Mouse (Mus musculus): Measurements from ENCODE around the gene Wbp2. TPM values are rescaled to one million over a fixed set of nuclear protein-coding genes. Genes with fewer than 3 reads are reported as not detected.

The Wbp2 gene
- polyA plus RNA-seq, 1 experiment from 2014 or later, result 95.4 TPM

GRCm38 (mm10) chr11:116087194-116088130 lies 667 bp upstream of the Wbp2 start:
- WGBS, result 2% methylated on average over 31 of the region's 31 CpGs
- Histone ChIP-seq H3K27ac (ENCODE audit: low read length) (peak overlapping the region; percentile 91), H3K4me1 (replicated peaks; ENCODE audit: control insufficient read depth, insufficient read depth, low read length) (peaks cover 12% of the 10 kb centered on the region), H3K4me2 (ENCODE audit: low read depth, low read length) (peak overlapping the region; percentile 70), H3K27me3 (ENCODE audit: control insufficient read depth, insufficient read depth, low read depth, low read length) (no peaks in the 10 kb centered on the region), H3K9ac (ENCODE audit: low read length) (peak overlapping the region; percentile 63), H3K9me3 (ENCODE audit: control insufficient read depth, low read length) (no peaks in the 10 kb centered on the region), H3K4me3 (ENCODE audit: low read length) (peak overlapping the region; percentile 59), H3K36me3 (ENCODE audit: control insufficient read depth, insufficient read depth, low read length) (peaks cover 10% of the 10 kb centered on the region)
- ATAC-seq (ENCODE audit: low read depth), result peak; percentile 83

- Histone ChIP-seq H3K4me3 (ENCODE audit: low read length) (no peak overlapping the region), H3K9ac (ENCODE audit: low read length) (no peak overlapping the region), H3K27me3 (ENCODE audit: control insufficient read depth, insufficient read depth, low read depth, low read length) (no peaks in the 10 kb centered on the region), H3K36me3 (ENCODE audit: control insufficient read depth, insufficient read depth, low read length) (peaks cover 32% of the 10 kb centered on the region), H3K27ac (ENCODE audit: low read length) (no peak overlapping the region), H3K9me3 (ENCODE audit: control insufficient read depth, low read length) (no peaks in the 10 kb centered on the region), H3K4me1 (replicated peaks; ENCODE audit: control insufficient read depth, insufficient read depth, low read length) (peaks cover 12% of the 10 kb centered on the region), H3K4me2 (ENCODE audit: low read depth, low read length) (no peak overlapping the region)
- WGBS, result 83% methylated on average over 6 of the region's 6 CpGs
- ATAC-seq (ENCODE audit: low read depth), result no peak
These were observed 2.6 kb downstream of the Wbp2 start for GRCm38 (mm10) chr11:116084166-116084565.

GRCm38 (mm10) chr11:116083096-116083672 lies 3.6 kb downstream of the Wbp2 start:
- ATAC-seq (ENCODE audit: low read depth), result no peak
- Histone ChIP-seq H3K4me3 (ENCODE audit: low read length) (no peak overlapping the region), H3K36me3 (ENCODE audit: control insufficient read depth, insufficient read depth, low read length) (peaks cover 36% of the 10 kb centered on the region), H3K27ac (ENCODE audit: low read length) (no peak overlapping the region), H3K9ac (ENCODE audit: low read length) (no peak overlapping the region), H3K4me2 (ENCODE audit: low read depth, low read length) (no peak overlapping the region), H3K9me3 (ENCODE audit: control insufficient read depth, low read length) (no peaks in the 10 kb centered on the region), H3K27me3 (ENCODE audit: control insufficient read depth, insufficient read depth, low read depth, low read length) (no peaks in the 10 kb centered on the region), H3K4me1 (replicated peaks; ENCODE audit: control insufficient read depth, insufficient read depth, low read length) (peaks cover 20% of the 10 kb centered on the region)
- 82% methylated on average over 14 of the region's 14 CpGs for WGBS

DNA sequence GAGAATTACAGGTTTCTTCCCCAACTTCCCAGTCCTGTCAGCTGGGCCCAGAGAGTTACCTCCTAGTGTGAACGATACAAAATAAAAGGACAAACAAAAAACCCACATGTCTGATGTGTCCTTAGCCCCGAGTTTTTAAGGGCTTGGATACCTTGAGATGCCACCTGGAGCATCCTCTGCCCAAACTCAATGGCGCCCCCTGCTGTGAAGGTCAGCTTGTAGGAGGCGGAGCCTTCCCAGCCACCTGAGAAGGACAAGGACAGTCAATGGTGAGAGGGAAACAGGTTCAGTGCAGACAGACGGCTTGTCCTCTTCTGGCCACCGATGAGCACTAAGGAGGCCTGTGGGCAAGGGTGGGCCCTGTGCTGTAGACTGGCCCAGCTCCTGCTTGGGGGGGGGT lies 5.7 kb downstream of the Wbp2 start:
- peaks cover 36% of the 10 kb centered on the region for H3K36me3 ChIP-seq (ENCODE audit: control insufficient read depth, insufficient read depth, low read length)
- ATAC-seq (ENCODE audit: low read depth), result no peak
- H3K9ac ChIP-seq (ENCODE audit: low read length), result no peak overlapping the region
- H3K27ac ChIP-seq (ENCODE audit: low read length), result no peak overlapping the region
- H3K9me3 ChIP-seq (ENCODE audit: control insufficient read depth, low read length), result no peaks in the 10 kb centered on the region
- H3K27me3 ChIP-seq (ENCODE audit: control insufficient read depth, insufficient read depth, low read depth, low read length), result no peaks in the 10 kb centered on the region
- peaks cover 24% of the 10 kb centered on the region for H3K4me1 ChIP-seq (replicated peaks; ENCODE audit: control insufficient read depth, insufficient read depth, low read length)
- no peak overlapping the region for H3K4me3 ChIP-seq (ENCODE audit: low read length)
- 69% methylated on average over 6 of the region's 6 CpGs for WGBS
- no peak overlapping the region for H3K4me2 ChIP-seq (ENCODE audit: low read depth, low read length)

DNA sequence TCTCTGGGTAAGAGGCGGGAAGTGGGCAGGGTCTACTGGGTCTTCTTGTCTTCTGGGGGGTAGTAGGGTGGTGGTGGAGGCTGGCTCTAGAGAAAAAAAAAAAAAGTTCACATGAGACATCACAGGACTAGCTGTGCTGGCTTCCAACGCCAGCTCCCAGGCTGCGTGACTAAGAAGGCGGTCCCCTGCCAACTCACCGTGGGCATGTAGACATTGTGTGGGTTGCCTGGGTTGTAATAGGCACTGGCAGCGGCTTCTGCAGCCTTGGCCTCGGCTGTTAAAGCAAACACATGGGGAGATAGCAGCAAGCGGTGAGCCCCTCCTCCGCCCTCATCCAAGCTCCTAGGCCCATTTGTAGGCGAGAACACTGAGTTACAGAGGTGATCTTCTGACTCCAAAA lies 7.3 kb downstream of the Wbp2 start:
- WGBS, result 73% methylated on average over 10 of the region's 10 CpGs
- H3K4me2 ChIP-seq (ENCODE audit: low read depth, low read length), result no peak overlapping the region
- peaks cover 36% of the 10 kb centered on the region for H3K36me3 ChIP-seq (ENCODE audit: control insufficient read depth, insufficient read depth, low read length)
- H3K4me3 ChIP-seq (ENCODE audit: low read length), result no peak overlapping the region
- H3K27me3 ChIP-seq (ENCODE audit: control insufficient read depth, insufficient read depth, low read depth, low read length), result no peaks in the 10 kb centered on the region
- no peak overlapping the region for H3K9ac ChIP-seq (ENCODE audit: low read length)
- no peak overlapping the region for H3K27ac ChIP-seq (ENCODE audit: low read length)
- no peaks in the 10 kb centered on the region for H3K9me3 ChIP-seq (ENCODE audit: control insufficient read depth, low read length)
- no peak for ATAC-seq (ENCODE audit: low read depth)
- H3K4me1 ChIP-seq (replicated peaks; ENCODE audit: control insufficient read depth, insufficient read depth, low read length), result peaks cover 19% of the 10 kb centered on the region

GRCm38 (mm10) chr11:116078676-116079320 lies 8.0 kb downstream of the Wbp2 start:
- Histone ChIP-seq H3K27ac (ENCODE audit: low read length) (peak overlapping the region; percentile 49), H3K4me3 (ENCODE audit: low read length) (no peak overlapping the region), H3K36me3 (ENCODE audit: control insufficient read depth, insufficient read depth, low read length) (peaks cover 36% of the 10 kb centered on the region), H3K4me2 (ENCODE audit: low read depth, low read length) (no peak overlapping the region), H3K27me3 (ENCODE audit: control insufficient read depth, insufficient read depth, low read depth, low read length) (no peaks in the 10 kb centered on the region), H3K9me3 (ENCODE audit: control insufficient read depth, low read length) (no peaks in the 10 kb centered on the region), H3K9ac (ENCODE audit: low read length) (peak overlapping the region; percentile 41; the same call in 1 of the 2 replicates), H3K4me1 (replicated peaks; ENCODE audit: control insufficient read depth, insufficient read depth, low read length) (peaks cover 19% of the 10 kb centered on the region)
- WGBS, result 47% methylated on average over 10 of the region's 10 CpGs
- no peak for ATAC-seq (ENCODE audit: low read depth)

GRCm38 (mm10) chr11:116078221-116078620 lies 8.6 kb downstream of the Wbp2 start:
- Histone ChIP-seq H3K9me3 (ENCODE audit: control insufficient read depth, low read length) (no peaks in the 10 kb centered on the region), H3K4me1 (replicated peaks; ENCODE audit: control insufficient read depth, insufficient read depth, low read length) (peaks cover 19% of the 10 kb centered on the region), H3K27ac (ENCODE audit: low read length) (peak overlapping the region; percentile 89), H3K9ac (ENCODE audit: low read length) (peak overlapping the region; percentile 53), H3K4me3 (ENCODE audit: low read length) (peak overlapping the region; percentile 32), H3K36me3 (ENCODE audit: control insufficient read depth, insufficient read depth, low read length) (peaks cover 30% of the 10 kb centered on the region), H3K4me2 (ENCODE audit: low read depth, low read length) (peak overlapping the region; percentile 55), H3K27me3 (ENCODE audit: control insufficient read depth, insufficient read depth, low read depth, low read length) (no peaks in the 10 kb centered on the region)
- peak; percentile 29 for ATAC-seq (ENCODE audit: low read depth)
- 10% methylated on average over 16 of the region's 16 CpGs for WGBS

DNA sequence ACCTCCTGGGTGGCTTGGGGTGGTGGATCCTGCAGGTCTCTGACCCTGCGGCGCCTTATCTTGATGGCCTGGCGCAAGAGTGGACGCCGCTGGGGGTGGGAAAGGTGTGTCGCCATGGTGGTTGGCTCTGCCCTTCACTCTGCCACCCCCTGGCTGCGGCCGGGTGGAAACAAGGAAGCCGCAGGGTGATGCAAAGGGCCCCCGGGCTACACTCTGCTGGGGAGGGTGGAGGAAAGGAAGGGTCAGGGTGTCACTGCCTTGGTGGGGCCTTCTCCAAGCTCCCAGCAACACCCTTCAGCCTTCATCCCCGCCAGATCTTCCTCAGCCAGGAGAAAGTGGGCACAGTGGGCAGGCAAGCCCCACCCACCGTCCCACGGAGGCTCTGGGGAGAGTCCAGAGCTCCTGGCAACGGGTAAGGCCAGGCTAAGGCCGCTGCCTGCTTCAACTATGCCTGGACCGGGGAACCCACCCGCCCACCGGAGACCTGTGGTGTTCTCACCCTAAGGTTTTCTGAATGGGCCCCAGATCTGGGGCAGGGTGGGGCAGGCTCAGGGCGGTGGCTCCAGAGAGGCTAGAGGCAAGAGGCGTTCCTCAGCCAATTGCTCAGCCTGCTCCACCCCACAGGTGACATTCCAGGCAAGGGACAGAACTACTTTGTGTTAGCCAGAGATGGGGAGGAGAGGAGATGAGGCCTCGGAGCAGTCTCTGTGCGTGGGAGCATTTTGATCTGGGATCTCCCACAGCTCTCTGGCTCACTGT lies 9.2 kb downstream of the Wbp2 start, which contains the start of gene Unc13d:
Gene Unc13d (minus strand): TSS at position 516 of the 759 bp plus-strand sequence.
- Histone ChIP-seq H3K27ac (ENCODE audit: low read length) (peak within 1 kb of the TSS; percentile 89), H3K36me3 (ENCODE audit: control insufficient read depth, insufficient read depth, low read length) (peaks cover 27% of the 10 kb centered on the region), H3K27me3 (ENCODE audit: control insufficient read depth, insufficient read depth, low read depth, low read length) (no peaks in the 10 kb centered on the region), H3K4me2 (ENCODE audit: low read depth, low read length) (peak within 1 kb of the TSS; percentile 55), H3K4me3 (ENCODE audit: low read length) (peak within 1 kb of the TSS; percentile 32), H3K4me1 (replicated peaks; ENCODE audit: control insufficient read depth, insufficient read depth, low read length) (peaks cover 19% of the 10 kb centered on the region), H3K9ac (ENCODE audit: low read length) (peak within 1 kb of the TSS; percentile 53), H3K9me3 (ENCODE audit: control insufficient read depth, low read length) (no peaks in the 10 kb centered on the region)
- 39% methylated on average over 22 of the region's 22 CpGs for WGBS
- ATAC-seq (ENCODE audit: low read depth), result peak; percentile 73

Measured in lung, embryonic 16.5 days (tissue).